Mouse (Mus musculus) right cerebral cortex, adult 18-20 months (tissue): ENCODE measurements around the gene Slco3a1.

Source experiments
- DNase-seq: peaks from one replicate; pipeline ENCODE4 v3.0.0; 2022; ENCODE audit warnings: mixed read lengths

Slco3a1 gene

DNA sequence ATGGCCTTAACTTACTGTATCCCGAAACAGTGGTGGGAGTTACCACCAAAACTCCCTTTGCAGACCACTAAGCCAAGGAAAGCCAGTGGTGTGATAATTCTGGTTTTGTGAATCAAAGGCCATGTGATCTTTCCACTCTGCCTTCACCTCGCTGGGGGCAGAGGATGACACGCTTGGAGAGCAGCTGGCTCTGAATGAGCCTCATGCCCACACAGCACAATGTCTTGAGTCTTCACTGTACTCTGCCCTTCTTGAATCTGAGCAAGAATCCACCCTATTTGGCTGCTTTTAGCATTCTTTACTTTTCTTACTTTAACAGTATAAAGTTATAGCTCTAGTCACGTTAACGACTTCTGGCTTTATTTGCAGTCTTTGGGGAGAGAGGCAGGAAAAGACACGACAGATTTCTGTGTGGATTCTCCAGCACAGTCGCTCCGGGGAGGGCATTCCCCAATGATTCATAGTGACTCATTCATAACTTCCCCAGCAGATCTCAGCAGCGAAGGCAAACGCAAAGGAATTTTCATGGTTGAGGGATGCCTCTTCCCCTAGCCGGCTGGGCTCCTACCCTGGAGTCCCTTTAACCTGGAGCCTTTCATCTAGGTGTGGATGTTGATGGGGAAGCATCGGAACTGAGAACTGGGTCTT lies 178.1 kb downstream of the Slco3a1 start:
- peak; percentile 76 for DNase-seq

DNA sequence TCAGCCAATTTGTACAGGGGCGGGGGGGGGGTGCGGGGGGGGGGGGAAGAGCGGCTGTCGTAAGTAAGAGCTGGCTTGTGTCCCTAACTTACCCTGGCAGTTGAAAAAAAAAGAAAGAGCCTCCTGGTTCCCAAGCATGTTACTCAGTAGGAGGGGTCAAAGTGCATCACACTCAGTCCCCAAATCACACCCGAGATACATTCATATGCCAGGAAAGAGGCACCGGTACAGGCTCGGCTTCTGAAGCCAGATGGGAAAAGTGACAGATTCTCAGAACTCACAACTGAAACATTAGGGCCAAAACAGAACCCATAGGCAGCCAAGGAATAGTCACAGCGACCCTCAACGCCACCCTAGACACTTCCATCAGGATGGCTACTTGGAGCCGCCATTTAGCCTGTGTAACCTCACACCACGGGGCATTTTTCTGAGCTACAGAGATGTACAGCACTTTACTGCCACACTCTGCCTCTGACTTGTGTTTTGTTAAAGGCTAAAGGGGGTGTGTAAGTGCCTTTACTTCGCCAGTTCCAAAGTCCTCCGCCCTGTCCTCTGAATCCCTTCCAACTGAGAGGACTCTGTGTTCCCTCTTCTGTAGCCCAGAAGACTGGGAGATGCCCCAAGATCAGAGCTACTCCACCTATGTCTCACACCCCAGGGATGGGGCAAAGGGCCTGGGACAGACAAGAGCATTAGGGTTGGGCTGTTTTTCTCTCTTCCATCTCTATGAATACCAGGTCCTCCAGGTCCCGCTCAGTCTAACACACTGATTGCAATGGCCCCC lies 179.2 kb downstream of the Slco3a1 start:
- DNase-seq = no peak

DNA sequence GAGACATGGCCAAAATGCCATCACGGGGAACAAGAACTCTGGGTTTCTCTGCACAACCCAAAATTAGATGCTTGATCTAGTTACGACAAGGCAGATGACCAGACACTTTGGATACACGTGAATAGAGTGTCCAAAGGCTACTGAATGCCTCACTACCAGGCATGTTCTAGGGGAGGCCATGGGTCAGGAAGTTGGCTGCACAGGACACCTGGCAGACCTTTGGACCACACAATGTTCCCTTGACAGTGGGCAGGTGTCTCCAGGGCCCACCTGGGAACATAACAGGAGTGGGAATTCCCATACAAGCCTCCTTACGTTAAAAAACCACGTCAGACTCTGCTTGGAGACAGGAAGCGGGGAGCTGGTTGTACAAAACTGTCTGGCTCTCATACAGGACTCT lies 181.5 kb downstream of the Slco3a1 start:
- DNase-seq = no peak

- DNase-seq = no peak
These were observed 182.4 kb downstream of the Slco3a1 start for GRCm38 (mm10) chr7:74372141-74372582.

- no peak for DNase-seq
These were observed 182.9 kb downstream of the Slco3a1 start for GRCm38 (mm10) chr7:74371656-74372055.

- no peak for DNase-seq
These were observed 183.4 kb downstream of the Slco3a1 start for GRCm38 (mm10) chr7:74371208-74371607.

GRCm38 (mm10) chr7:74369657-74370056 lies 184.9 kb downstream of the Slco3a1 start:
- DNase-seq = no peak

GRCm38 (mm10) chr7:74368256-74368980 lies 186.2 kb downstream of the Slco3a1 start:
- no peak for DNase-seq

DNA sequence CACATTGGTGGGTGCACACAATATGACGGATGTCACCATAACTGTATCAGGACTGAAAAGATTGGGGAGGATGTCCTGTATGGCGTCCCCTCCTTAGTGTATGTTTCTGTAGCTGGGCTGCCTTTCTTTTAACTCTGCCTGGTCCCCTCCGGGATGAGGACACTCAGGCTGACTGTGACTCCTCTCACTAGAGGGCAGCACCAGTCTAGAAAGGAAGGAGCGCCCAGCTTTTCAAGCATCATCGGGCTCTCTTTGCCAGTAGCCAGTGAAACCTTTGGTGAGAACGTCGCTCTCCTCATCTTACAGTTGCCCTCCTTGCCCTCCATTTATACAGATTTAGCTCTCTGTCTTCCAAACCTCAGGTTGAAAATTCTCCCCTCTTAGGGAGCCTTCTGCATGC lies 187.2 kb downstream of the Slco3a1 start:
- peak; percentile 68 for DNase-seq

DNA sequence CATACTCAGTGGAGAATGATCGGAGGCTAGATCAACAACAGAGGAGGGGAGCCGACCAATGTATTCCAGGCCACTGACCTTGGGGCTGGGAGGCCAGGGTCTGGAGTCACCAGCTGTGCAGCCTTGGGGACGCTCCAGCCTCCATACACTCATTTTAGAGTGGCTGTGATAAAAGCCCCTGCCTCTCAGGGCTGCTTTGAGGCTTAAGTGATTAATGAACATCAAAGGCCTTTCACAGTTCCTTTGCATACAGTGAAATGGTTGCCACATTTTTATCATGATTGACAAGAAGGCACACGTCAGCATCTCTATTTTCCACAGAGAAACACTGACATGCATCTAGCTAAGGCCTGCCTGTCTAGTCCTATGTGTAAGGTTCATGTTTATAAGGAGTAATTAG lies 189.0 kb downstream of the Slco3a1 start:
- DNase-seq = no peak

GRCm38 (mm10) chr7:74364956-74365355 lies 189.6 kb downstream of the Slco3a1 start:
- no peak for DNase-seq

DNA sequence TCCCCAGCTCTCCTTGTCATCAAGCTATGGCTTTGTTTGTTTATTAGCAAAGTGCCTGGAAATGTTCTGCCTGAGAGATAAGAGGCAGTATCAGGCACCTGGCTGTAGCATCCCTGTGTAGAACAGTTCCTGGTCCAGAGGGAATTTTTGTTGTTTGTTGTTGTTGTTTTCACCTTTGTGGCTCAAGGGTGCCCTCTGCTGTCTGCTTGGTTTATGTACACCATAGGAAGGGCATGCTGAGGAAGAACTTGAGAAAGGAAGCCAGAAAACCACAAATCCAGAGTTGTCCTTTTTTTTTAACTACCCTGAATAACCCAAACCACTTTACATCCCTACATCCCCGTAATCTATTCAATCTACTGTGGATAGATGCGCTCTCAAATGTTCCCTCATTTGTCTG lies 191.1 kb downstream of the Slco3a1 start:
- no peak for DNase-seq

DNA sequence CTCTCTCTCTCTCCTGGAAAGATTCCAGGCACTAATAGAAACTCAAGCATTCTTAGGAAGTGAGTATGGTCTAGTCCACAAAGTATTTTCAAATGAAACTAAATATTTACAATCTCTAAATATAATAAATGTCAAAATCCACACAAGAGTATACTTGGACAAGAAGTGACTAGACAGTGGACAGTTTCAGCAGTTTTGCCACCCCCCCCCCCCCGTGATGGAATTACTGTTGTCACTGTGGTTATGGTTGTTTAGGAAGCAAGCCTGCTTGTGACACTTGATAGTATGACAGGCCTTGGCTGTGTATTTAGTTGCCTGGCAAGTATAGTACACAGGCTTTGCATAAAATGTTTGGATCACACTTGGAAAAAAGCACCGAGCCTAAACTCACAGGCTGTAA lies 192.9 kb downstream of the Slco3a1 start:
- no peak for DNase-seq

GRCm38 (mm10) chr7:74357027-74357426 lies 197.6 kb downstream of the Slco3a1 start:
- DNase-seq = no peak

- peak; percentile 52 for DNase-seq
These were observed 199.9 kb downstream of the Slco3a1 start for GRCm38 (mm10) chr7:74354527-74355256.

DNA sequence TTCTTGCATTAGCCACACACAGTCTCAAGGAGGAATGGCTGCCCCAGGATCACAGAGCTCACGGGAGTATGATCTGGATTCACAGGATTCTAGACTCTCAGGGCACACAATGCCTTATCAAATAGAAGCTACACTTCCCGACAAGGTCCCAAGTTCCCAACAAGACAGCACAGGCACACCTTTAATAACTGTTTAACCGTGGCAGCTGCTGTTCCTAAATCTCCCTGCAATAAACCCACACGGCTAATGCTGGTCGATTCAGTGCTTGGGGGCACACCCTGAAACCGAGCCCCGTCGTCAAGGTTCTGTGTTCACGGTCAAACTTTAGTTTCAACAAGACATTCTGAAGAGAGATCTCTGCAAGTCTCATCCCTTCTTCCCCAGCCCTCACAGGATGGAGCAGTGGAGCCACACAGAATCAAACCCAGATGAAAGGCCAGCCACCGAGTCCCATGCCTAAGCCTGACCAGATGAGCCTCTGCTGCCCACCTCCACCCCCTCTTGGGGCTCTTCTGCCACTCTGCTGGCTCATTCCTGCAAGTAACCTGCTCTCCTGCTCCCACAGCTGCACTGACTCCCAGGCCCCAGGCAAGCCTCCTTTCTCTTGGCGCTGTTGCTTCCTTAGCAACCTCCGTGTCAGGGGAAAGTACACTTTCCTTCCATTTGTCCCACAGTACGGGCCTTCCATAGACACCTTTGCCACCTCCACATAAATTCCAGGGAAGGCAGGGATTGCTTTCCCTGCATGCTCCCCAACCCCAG lies 200.7 kb downstream of the Slco3a1 start:
- DNase-seq = no peak

DNA sequence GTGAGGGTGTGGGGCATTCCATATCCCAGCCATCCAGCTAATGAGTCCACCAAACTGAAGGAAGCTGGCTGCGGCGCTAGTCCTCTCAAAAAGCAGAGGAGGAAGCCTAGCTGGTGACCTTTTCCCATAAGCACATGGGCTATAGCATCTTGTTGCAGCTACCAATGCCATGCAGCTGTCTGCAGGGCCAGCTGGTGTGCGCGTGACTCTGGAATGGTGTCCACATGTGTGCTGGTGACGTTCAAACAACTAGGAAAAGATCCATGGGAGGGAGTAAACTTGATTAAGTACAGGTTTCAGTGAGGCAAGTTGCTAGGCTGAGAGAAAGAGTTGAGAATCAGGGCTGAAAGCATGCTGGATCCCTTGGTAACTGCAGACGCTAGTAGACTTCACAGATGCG lies 201.3 kb downstream of the Slco3a1 start:
- no peak for DNase-seq

DNA sequence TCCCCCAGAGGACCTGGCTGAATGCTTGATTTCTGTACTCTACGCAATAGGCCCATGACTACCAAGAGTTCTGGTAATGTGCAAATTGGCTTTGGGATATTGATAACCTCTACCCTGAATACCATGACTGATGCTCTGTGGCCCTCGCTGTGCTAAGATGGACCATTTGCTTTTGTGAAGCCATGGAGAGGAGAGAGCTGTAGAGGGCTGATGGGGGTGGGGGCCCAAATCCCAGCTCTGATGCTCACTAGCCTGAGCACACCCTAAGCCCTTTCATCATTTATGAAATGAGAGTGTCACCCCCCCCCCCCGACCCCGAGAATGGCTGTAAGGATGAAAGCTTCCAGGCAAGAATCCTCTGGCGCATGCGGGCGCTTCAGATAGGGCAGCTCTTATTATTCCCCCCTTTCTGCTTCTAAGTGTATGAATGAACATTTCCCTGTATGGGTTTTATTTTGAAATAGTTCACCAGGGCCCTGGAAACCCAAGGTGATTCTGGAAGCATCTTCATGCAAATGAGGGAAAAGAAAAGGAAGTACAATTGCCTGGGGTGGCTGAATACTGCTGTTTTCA lies 206.2 kb downstream of the Slco3a1 start:
- no peak for DNase-seq

DNA sequence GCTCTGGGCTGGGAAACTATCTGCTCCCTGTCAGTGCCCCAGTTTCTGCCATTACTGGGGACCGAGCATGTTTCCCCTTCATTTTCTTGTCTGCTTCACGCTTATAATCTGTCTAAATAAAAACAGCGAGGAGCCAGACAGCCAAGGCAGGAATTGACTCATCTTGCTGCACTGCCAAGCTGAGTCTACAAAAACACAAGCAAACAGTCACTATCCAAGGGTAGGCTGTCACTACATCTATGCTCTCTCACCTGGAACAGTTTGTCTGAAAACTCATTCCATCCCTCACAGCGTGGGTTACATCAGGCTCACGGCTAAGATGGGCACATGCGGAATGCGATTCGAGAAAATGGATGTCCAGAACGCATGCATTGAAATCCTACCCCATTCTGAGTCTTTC lies 207.6 kb downstream of the Slco3a1 start:
- no peak for DNase-seq

GRCm38 (mm10) chr7:74346451-74346850 lies 208.1 kb downstream of the Slco3a1 start:
- DNase-seq = no peak

- DNase-seq = no peak
These were observed 213.3 kb downstream of the Slco3a1 start for GRCm38 (mm10) chr7:74341149-74341805.
